Mouse (Mus musculus) spleen, adult 18-20 months (tissue): Measurements from ENCODE around the gene Tarm1.

Source experiments
- DNase-seq, 2 experiments: peaks; one replicate each; pipeline ENCODE4 v3.0.0; 2022; ENCODE audit warnings: mixed read lengths in 2 of 2

Gene Tarm1

GRCm38 (mm10) chr7:3502439-3502838 is at the start of gene Tarm1:
Gene Tarm1 (minus strand): TSS chr7:3502624.
- DNase-seq = no peak

- DNase-seq = no peak
Observed at GRCm38 (mm10) chr7:3505913-3506312, 3.5 kb upstream of the Tarm1 start.

DNA sequence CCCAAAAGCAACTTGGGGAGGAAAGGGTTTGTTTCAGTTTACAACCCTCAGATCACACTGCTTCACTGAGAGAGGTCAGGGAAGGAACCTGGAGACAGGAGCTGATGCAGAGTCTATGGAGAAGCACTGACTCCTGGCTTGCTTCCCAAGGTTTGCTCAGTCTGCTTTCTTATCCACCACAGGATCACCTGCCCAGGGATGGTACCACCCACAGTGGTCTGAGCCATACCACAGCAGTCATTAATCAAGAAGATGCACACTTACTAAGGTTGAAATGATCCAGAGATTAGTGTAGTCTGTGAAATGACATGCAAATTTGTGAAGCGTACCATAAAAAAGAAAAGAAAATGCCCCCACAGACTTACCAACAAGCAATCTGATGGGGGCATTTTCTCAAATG is 2.0 kb downstream of the Tarm1 start:
- DNase-seq = no peak

- no peak for DNase-seq
Observed at GRCm38 (mm10) chr7:3481948-3482608, 20.3 kb downstream of the Tarm1 start.

DNA sequence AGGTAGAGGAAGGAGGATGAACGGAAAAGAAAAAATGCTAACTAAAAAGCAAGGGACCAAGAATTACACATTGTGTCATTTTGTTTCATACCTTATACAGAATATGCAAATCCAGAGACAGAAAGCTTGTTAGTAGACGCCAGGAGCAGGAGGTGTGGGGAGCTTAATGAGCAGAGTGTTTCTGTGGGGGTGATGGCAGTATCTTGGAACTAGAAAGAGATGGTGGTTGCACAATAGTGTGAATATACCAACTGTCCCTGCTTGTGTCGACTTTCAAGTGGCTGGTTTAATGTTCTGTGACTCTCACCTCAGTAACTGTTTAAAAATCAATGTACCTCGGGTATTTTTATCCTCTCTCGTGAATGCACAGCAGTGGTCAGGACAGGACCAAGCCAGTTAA is 25.7 kb downstream of the Tarm1 start:
- DNase-seq = no peak

DNA sequence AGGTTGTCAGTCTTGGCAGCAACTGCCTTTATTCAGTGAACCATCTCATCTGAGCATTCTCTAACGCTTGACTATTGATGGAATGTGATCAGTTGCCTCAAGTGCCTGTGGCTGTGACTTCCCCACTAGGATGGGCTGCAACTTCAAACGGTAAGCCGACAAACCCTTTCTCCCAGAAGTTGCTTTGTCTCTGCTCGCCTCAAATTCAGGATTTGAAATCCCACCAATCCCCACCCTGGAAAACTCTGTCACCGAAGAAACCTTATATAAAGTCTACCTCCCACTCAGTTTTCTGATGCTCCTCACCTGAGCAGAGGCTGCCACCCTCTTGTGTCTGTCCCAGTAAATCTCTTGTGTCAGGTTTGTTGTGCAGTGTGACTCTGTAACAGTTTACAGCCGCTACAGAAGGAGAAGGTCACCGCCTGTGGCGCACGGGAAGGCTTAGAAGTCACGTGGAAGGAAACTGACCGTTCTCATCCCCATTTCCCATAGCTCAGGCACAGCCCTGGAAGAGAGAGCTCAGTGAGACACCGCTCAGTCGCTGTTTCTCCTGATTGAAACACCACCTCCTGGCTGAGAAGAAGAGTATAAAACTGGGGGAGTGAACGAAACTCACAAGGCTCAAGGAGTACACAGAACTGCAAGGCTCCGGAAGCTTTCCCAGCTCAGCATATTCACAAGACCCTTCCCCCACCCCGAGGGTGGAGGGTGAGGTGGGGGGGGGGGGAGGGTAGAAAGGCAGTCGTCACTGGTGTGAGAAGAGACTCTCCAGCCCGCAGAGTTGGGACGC is 27.9 kb downstream of the Tarm1 start:
- no peak for DNase-seq

GRCm38 (mm10) chr7:3472774-3473173 is 29.6 kb downstream of the Tarm1 start:
- DNase-seq = no peak

GRCm38 (mm10) chr7:3468614-3469013 is 33.8 kb downstream of the Tarm1 start:
- no peak for DNase-seq

DNA sequence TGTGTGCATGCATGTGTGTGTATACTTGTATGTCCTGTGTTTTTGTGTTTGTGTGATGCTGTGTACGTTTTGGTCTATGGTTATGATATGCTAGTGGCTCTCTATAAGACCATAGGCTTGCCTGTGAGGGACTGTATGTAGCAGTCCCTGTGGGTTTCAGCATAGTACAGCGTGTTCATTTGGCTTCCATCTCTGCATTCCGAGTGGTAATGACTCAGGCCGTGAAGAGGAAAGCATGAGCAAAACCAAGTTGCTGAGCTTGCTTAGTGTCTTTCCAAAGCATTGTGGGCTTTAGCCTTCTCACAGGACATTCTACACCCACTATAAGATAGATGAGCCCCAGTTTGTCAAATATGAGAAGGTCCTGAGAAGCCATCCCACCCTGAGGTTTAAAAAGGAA is 39.1 kb downstream of the Tarm1 start:
- DNase-seq = no peak

- no peak for DNase-seq
Observed at GRCm38 (mm10) chr7:3460261-3460660, 42.2 kb downstream of the Tarm1 start.

DNA sequence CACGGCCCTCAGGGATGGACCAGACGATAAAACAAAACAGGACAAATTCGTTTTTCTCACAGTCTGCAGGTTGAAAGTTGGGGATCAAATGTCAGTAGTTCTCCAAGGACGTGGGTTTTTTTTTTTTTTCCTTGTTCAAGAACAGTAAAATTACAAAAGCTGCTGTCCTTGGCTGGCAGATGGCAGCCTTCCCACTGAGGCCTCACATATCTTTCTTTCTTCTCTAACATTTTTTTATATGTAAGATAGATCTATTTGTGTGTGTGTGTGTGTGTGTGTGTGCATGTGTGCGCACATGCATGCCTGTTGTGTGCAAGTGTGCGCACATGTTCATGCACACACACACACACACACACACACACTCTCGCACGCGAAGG is 44.6 kb downstream of the Tarm1 start:
- no peak for DNase-seq

GRCm38 (mm10) chr7:3457111-3457840 is 45.1 kb downstream of the Tarm1 start:
- no peak for DNase-seq

GRCm38 (mm10) chr7:3453486-3454183 is 48.8 kb downstream of the Tarm1 start:
- DNase-seq = no peak

DNA sequence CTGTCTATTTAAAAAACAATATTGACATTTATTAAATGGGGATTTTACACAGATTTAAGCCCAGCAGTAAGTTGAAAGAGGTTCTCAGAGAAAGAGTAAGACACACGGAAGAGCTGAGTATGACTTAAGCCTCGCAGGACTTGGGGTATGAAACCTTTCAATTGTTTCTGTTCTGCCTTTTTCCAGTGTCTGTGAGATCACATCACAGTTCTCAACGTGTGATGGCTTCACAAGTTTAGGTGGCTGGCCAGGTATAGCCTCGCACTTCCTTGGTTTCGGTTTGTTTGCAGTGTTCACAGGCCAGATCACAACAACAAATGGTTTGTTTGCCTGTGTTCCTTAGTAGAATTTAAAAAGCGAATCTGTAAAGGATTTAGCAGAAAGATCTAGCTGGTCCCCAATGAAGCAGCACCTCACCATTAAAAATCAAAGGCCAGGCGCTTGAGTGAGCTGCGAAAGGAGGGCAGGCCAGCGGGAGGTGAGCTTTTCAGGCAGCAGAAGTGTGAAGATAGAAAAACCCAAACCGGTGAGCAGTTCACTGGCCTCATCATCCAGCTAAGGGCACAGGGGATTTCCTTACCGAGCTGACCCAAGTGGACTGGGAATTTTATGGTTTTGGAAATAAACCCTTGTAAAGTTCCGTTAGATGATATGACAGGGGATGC is 49.5 kb downstream of the Tarm1 start:
- DNase-seq = no peak

GRCm38 (mm10) chr7:3451161-3451560 is 51.3 kb downstream of the Tarm1 start:
- DNase-seq = no peak

- DNase-seq = no peak
Observed at GRCm38 (mm10) chr7:3450671-3451070, 51.8 kb downstream of the Tarm1 start.

GRCm38 (mm10) chr7:3448737-3449454 is 53.5 kb downstream of the Tarm1 start:
- peak; percentile 37 to 79 for DNase-seq

GRCm38 (mm10) chr7:3447026-3447425 is 55.4 kb downstream of the Tarm1 start:
- DNase-seq = no peak

- no peak for DNase-seq
Observed at GRCm38 (mm10) chr7:3446584-3446983, 55.8 kb downstream of the Tarm1 start.

DNA sequence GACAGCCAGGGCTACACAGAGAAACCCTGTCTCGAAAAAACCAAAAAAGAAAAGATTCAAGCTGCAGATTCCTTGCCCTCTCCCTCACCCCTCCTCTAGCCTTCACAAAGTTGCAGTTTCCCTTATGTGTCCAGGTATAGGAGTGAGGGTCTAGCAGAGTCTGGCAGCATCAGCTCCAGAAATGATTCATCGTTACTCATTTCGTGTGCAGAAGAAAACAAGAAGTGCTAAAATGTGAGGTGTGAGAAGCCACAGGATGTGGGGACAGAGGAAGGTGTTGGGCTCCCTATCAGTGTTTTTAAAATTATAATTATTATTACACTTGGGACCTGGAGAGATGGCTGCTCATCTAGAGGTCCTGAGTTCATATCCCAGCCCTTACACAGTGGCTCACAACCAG is 57.7 kb downstream of the Tarm1 start:
- no peak for DNase-seq

GRCm38 (mm10) chr7:3442476-3443062 is 59.9 kb downstream of the Tarm1 start:
- DNase-seq = peak; percentile 23 to 35

- no peak for DNase-seq
Observed at GRCm38 (mm10) chr7:3440526-3440925, 61.9 kb downstream of the Tarm1 start.
